ENCODE assay signal across 10 mouse cellular contexts in genomic region chr8:123515540-123515897, GRCm38 (mm10). TPM values are rescaled to one million over a fixed set of nuclear protein-coding genes. Genes with fewer than 3 reads are reported as not detected.
DNase-seq lines count a peak whose midpoint lies in the region; ATAC-seq and TF ChIP-seq lines count a peak whose summit lies in the region.
"Had no signal": no experiment of that assay in that cellular context is flagged by ENCODE, and none has a peak within 500 bp of the region (broad histone marks: within the 10 kb centered on the region; RNA-seq: fewer than 3 reads in every experiment).

No protein-coding gene starts in this region.

- TF ChIP-seq POLR2A in CH12.LX (IDR thresholded peaks at IDR 0.05; ENCODE audit: low read depth, low read length): no peak

- dilution Hi-C loops in CH12.LX (cut with MboI; ENCODE audit: extremely low pct_ligation_motif_present, extremely low pct_unique_long_range_greater_than_20kb, low sequenced_read_pairs): no loop called here

- peaks cover 38% of the 10 kb centered on the region for H3K4me1 ChIP-seq in heart, embryonic 10.5 days
- peaks cover 6 to 16% of the 10 kb centered on the region in 2 experiments for H3K4me1 ChIP-seq in CH12.LX (ENCODE audit: control insufficient read depth in 1 of 2, insufficient read depth in 2 of 2)
- peaks cover 48% of the 10 kb centered on the region for H3K4me1 ChIP-seq in forebrain, embryonic 15.5 days
- H3K4me1 ChIP-seq in liver, embryonic 15.5 days (replicated peaks): peaks cover 33% of the 10 kb centered on the region

- no peak for TF ChIP-seq EP300 in CH12.LX (IDR thresholded peaks at IDR 0.05; ENCODE audit: low read length)

- H3K36me3 ChIP-seq in heart, embryonic 10.5 days: peaks cover 4% of the 10 kb centered on the region; the same call in 1 of the 2 replicates
- H3K36me3 ChIP-seq in CH12.LX (replicated peaks in 1 of 2; ENCODE audit: control insufficient read depth in 1 of 2, insufficient read depth in 1 of 2, low read length in 1 of 2): peaks cover 1 to 6% of the 10 kb centered on the region in 2 experiments
- H3K36me3 ChIP-seq in forebrain, embryonic 15.5 days: 0 out of 2 replicates have a peak, but pooled peaks cover under 1% of the 10 kb centered on the region
- H3K36me3 ChIP-seq in liver, embryonic 15.5 days (replicated peaks): 0 out of 2 replicates have a peak, but pooled peaks cover 2% of the 10 kb centered on the region

- H3K4me2 ChIP-seq in CH12.LX (ENCODE audit: insufficient read depth, low read depth, poor library complexity, severe bottlenecking): peak overlapping the region; percentile 58; the same call in 1 of the 2 replicates
- H3K4me2 ChIP-seq in forebrain, embryonic 15.5 days (replicated peaks): peak overlapping the region; percentile 69
- peak overlapping the region; percentile 73; the same call in 1 of the 2 replicates for H3K4me2 ChIP-seq in liver, embryonic 15.5 days

- WGBS in heart, embryonic 10.5 days: under 1% methylated on average over 11 of the region's 11 CpGs
- under 1% methylated on average over 10 of the region's 11 CpGs for WGBS in forebrain, embryonic 15.5 days
- 3% methylated on average over 11 of the region's 11 CpGs for WGBS in liver, embryonic 15.5 days (ENCODE audit: insufficient replicate concordance)

- 0 out of 2 replicates have a peak, but pooled peaks cover 6% of the 10 kb centered on the region for H3K79me2 ChIP-seq in CH12.LX (replicated peaks; ENCODE audit: control insufficient read depth, extremely low read depth, insufficient read depth, poor library complexity, severe bottlenecking)

- in situ Hi-C loops in CH12.LX (cut with MboI; ENCODE audit: low pct_ligation_motif_present, low pct_unique_long_range_greater_than_20kb, low sequenced_read_pairs): no loop called here

- no peak for ATAC-seq in forebrain, embryonic 15.5 days (replicated peaks)
- ATAC-seq in liver, embryonic 15.5 days (ENCODE audit: insufficient read depth): no peak
- ATAC-seq: CD4-positive, CD25-positive, alpha-beta regulatory T cell, adult 4 months had no signal

- H3K27ac ChIP-seq in heart, embryonic 10.5 days: peak overlapping the region; percentile 81
- no peak overlapping the region for H3K27ac ChIP-seq in CH12.LX (ENCODE audit: insufficient read depth, low read depth)
- H3K27ac ChIP-seq in forebrain, embryonic 15.5 days (replicated peaks): 0 out of 2 replicates have a peak overlapping the region, but pooled peaks have one; percentile 53
- H3K27ac ChIP-seq in liver, embryonic 15.5 days (replicated peaks): no peak overlapping the region

- no peaks in the 10 kb centered on the region for H3K9me3 ChIP-seq in heart, embryonic 10.5 days
- H3K9me3 ChIP-seq in CH12.LX (replicated peaks; ENCODE audit: low read length): no peaks in the 10 kb centered on the region
- no peaks in the 10 kb centered on the region for H3K9me3 ChIP-seq in forebrain, embryonic 15.5 days
- H3K9me3 ChIP-seq in liver, embryonic 15.5 days (replicated peaks): no peaks in the 10 kb centered on the region

- no peak for TF ChIP-seq CTCF in CH12.LX (conservative IDR thresholded peaks at IDR 0.05 in 1 of 2, IDR thresholded peaks at IDR 0.05 in 1 of 2; ENCODE audit: low read depth in 2 of 2, low read length in 2 of 2)

- H3K27me3 ChIP-seq in heart, embryonic 10.5 days (ENCODE audit: insufficient read depth, poor library complexity, severe bottlenecking): peaks cover 50% of the 10 kb centered on the region
- H3K27me3 ChIP-seq in CH12.LX (replicated peaks): peaks cover 51% of the 10 kb centered on the region
- H3K27me3 ChIP-seq in forebrain, embryonic 15.5 days: 0 out of 2 replicates have a peak, but pooled peaks cover 5% of the 10 kb centered on the region
- peaks cover 73% of the 10 kb centered on the region for H3K27me3 ChIP-seq in liver, embryonic 15.5 days

- no peak overlapping the region for H3K9ac ChIP-seq in CH12.LX (ENCODE audit: insufficient read depth, low read depth)
- peak overlapping the region; percentile 38; the same call in 1 of the 2 replicates for H3K9ac ChIP-seq in forebrain, embryonic 15.5 days (replicated peaks)
- H3K9ac ChIP-seq in liver, embryonic 15.5 days: no peak overlapping the region

- no peak for TF ChIP-seq RAD21 in CH12.LX (IDR thresholded peaks at IDR 0.05; ENCODE audit: low read depth, low read length)

- DNase-seq in heart, embryonic 10.5 days (ENCODE audit: low spot score): no peak
- no peak for DNase-seq in heart, adult 18-20 months
- DNase-seq in CH12.LX (ENCODE audit: extremely low read depth): no peak
- DNase-seq in embryo, embryonic 10 days (ENCODE audit: low spot score): no peak
- no peak for DNase-seq in ovary, adult 18-20 months (ENCODE audit: low spot score)
- DNase-seq in layer of hippocampus, adult 11-12 months (ENCODE audit: low spot score): no peak
- DNase-seq: kidney, adult 9 months had no signal

- H3K4me3 ChIP-seq in heart, embryonic 10.5 days: peak overlapping the region; percentile 81
- H3K4me3 ChIP-seq in CH12.LX (replicated peaks in 1 of 3; ENCODE audit: low read depth in 2 of 3, low read length in 2 of 3, poor library complexity in 1 of 3): no peak overlapping the region
- H3K4me3 ChIP-seq in forebrain, embryonic 15.5 days: peak overlapping the region; percentile 96
- peak overlapping the region; percentile 52 for H3K4me3 ChIP-seq in liver, embryonic 15.5 days (replicated peaks)

TF ChIP-seq in CH12.LX, 34 proteins besides CTCF, POLR2A, EP300 and RAD21:
- TF ChIP-seq SMC3 (IDR thresholded peaks at IDR 0.05; ENCODE audit: low read depth, low read length) (no peak), MAFK (IDR thresholded peaks at IDR 0.05; ENCODE audit: insufficient replicate concordance, low read length) (no peak), USF1 (IDR thresholded peaks at IDR 0.05; ENCODE audit: low read depth, low read length) (no peak), TBP (conservative IDR thresholded peaks at IDR 0.05; ENCODE audit: low read depth, low read length) (no peak), MAX (IDR thresholded peaks at IDR 0.05; ENCODE audit: low read length) (no peak), ZKSCAN1 (IDR thresholded peaks at IDR 0.05; ENCODE audit: borderline replicate concordance, low read depth, low read length) (no peak), E2F4 (IDR thresholded peaks at IDR 0.05; ENCODE audit: insufficient replicate concordance, low read depth, low read length) (no peak), KAT2A (IDR thresholded peaks at IDR 0.05; ENCODE audit: insufficient replicate concordance, low read length) (no peak), MAZ (IDR thresholded peaks at IDR 0.05; ENCODE audit: low read depth, low read length) (no peak), BHLHE40 (IDR thresholded peaks at IDR 0.05; ENCODE audit: low read depth, low read length) (no peak), NELFE (IDR thresholded peaks at IDR 0.05; ENCODE audit: low read depth, low read length) (no peak), SIN3A (IDR thresholded peaks at IDR 0.05; ENCODE audit: low read length) (no peak), USF2 (conservative IDR thresholded peaks at IDR 0.05; ENCODE audit: low read depth, low read length) (no peak), ZC3H11A (IDR thresholded peaks at IDR 0.05; ENCODE audit: low read depth, low read length) (no peak), ZNF384 (IDR thresholded peaks at IDR 0.05; ENCODE audit: low read depth, low read length) (no peak), TCF12 (IDR thresholded peaks at IDR 0.05; ENCODE audit: low read depth, low read length) (no peak), POLR2AphosphoS2 (IDR thresholded peaks at IDR 0.05; ENCODE audit: low read depth, low read length) (no peak), MXI1 (IDR thresholded peaks at IDR 0.05; ENCODE audit: low read depth, low read length) (no peak), ZMIZ1 (IDR thresholded peaks at IDR 0.05; ENCODE audit: low read depth, low read length) (no peak), CHD2 (IDR thresholded peaks at IDR 0.05; ENCODE audit: low read length) (no peak)

RNA-seq across cellular contexts. Expression of gene Dbndd1, which starts 0.3 kb away (rescaled TPM):
- polyA plus RNA-seq in heart, embryonic 10.5 days (2016; fragmentation: Nextera tagmentation; extraction: Ambion mirVana): 2.1 and 4.6 TPM in 2 replicates
- not detected for total RNA-seq in heart, adult 18-20 months (2021)
- total RNA-seq in CH12.LX (2012; rRNA removed) (0.38 and 0.55 TPM in 2 replicates), CH12.LX (2014; rRNA removed) (not detected in 2 replicates)
- 2.1 and 2.5 TPM in 2 replicates for polyA plus RNA-seq in CH12.LX (2012; ENCODE audit: insufficient read length, low read depth)
- polyA plus RNA-seq in forebrain, embryonic 15.5 days (2015; fragmentation: Nextera tagmentation; extraction: Ambion mirVana): 89.6 and 96.4 TPM in 2 replicates
- polyA plus RNA-seq in liver, embryonic 15.5 days (2015; fragmentation: Nextera tagmentation; extraction: Ambion mirVana): 0.24 TPM in 2 replicates

RNA-seq across cellular contexts. Expression of gene Gas8, which starts 3.1 kb away (rescaled TPM):
- polyA plus RNA-seq in heart, embryonic 10.5 days (2016; fragmentation: Nextera tagmentation; extraction: Ambion mirVana): 17.9 and 27.4 TPM in 2 replicates
- total RNA-seq in heart, adult 18-20 months (2021): 1 to 10 TPM; 3.2 to 4.0 TPM
- total RNA-seq in CH12.LX (2012; rRNA removed): 15.2 and 18.5 TPM in 2 replicates
- total RNA-seq in CH12.LX (2014; rRNA removed): 6.0 and 8.3 TPM in 2 replicates
- polyA plus RNA-seq in CH12.LX (2012; ENCODE audit: insufficient read length, low read depth): 22.0 and 28.7 TPM in 2 replicates
- polyA plus RNA-seq in forebrain, embryonic 15.5 days (2015; fragmentation: Nextera tagmentation; extraction: Ambion mirVana): 43.8 and 44.0 TPM in 2 replicates
- 3.3 and 3.8 TPM in 2 replicates for polyA plus RNA-seq in liver, embryonic 15.5 days (2015; fragmentation: Nextera tagmentation; extraction: Ambion mirVana)

RNA-seq across cellular contexts. Expression of gene Afg3l1, which starts 37.8 kb away (rescaled TPM):
- 56.3 and 63.8 TPM in 2 replicates for polyA plus RNA-seq in heart, embryonic 10.5 days (2016; fragmentation: Nextera tagmentation; extraction: Ambion mirVana)
- total RNA-seq in heart, adult 18-20 months (2021): 10 to 100 TPM; 72.1 to 72.9 TPM
- total RNA-seq in CH12.LX (2012; rRNA removed) (36.0 and 36.2 TPM in 2 replicates), CH12.LX (2014; rRNA removed) (16.4 and 20.3 TPM in 2 replicates)
- polyA plus RNA-seq in CH12.LX (2012; ENCODE audit: insufficient read length, low read depth): 47.6 and 48.0 TPM in 2 replicates
- polyA plus RNA-seq in forebrain, embryonic 15.5 days (2015; fragmentation: Nextera tagmentation; extraction: Ambion mirVana): 59.5 and 62.4 TPM in 2 replicates
- 22.2 and 24.2 TPM in 2 replicates for polyA plus RNA-seq in liver, embryonic 15.5 days (2015; fragmentation: Nextera tagmentation; extraction: Ambion mirVana)

Comparison
In these comparisons a context has a peak if more than half of its experiments do, and no peak if none do; other contexts are left out.
1. H3K27ac ChIP-seq: peak in heart, embryonic 10.5 days (single experiment) and forebrain, embryonic 15.5 days (single experiment); none in CH12.LX (single experiment) and liver, embryonic 15.5 days (single experiment).
2. H3K4me3 ChIP-seq: peak in heart, embryonic 10.5 days (single experiment), forebrain, embryonic 15.5 days (single experiment) and liver, embryonic 15.5 days (single experiment); none in CH12.LX (0 of 3).
3. RNA of gene Dbndd1, which starts 0.3 kb away (polyA plus RNA-seq): 89.6 to 96.4 TPM in forebrain, embryonic 15.5 days; 2.1 to 4.6 TPM in heart, embryonic 10.5 days, 2.1 to 2.5 TPM in CH12.LX and 0.24 TPM in liver, embryonic 15.5 days; every median in the first group is over 10 times any median in the second.
4. Peak in every context shown above with its lines, with median percentiles within 50 percentile points of each other: H3K4me2 ChIP-seq.